Mouse (Mus musculus) kidney, adult 2 months (tissue): Measurements from ENCODE around the gene Pheta1.

Experiments used
- CTCF ChIP-seq: fragments of 200-500 bp; conservative IDR thresholded peaks from 2 replicates; pipeline ENCODE4 v1.5.1; 2011; ENCODE audit warnings: low read depth, mild to moderate bottlenecking, control low read depth, low read length, moderate library complexity, mixed read lengths; ENCODE audit not compliant: insufficient read depth, insufficient read length
- POLR2A ChIP-seq: fragments of 200-500 bp; IDR thresholded peaks from one replicate; pipeline ENCODE4 v1.6.1; 2011; ENCODE audit warnings: low read depth, low read length, control low read depth

DNA sequence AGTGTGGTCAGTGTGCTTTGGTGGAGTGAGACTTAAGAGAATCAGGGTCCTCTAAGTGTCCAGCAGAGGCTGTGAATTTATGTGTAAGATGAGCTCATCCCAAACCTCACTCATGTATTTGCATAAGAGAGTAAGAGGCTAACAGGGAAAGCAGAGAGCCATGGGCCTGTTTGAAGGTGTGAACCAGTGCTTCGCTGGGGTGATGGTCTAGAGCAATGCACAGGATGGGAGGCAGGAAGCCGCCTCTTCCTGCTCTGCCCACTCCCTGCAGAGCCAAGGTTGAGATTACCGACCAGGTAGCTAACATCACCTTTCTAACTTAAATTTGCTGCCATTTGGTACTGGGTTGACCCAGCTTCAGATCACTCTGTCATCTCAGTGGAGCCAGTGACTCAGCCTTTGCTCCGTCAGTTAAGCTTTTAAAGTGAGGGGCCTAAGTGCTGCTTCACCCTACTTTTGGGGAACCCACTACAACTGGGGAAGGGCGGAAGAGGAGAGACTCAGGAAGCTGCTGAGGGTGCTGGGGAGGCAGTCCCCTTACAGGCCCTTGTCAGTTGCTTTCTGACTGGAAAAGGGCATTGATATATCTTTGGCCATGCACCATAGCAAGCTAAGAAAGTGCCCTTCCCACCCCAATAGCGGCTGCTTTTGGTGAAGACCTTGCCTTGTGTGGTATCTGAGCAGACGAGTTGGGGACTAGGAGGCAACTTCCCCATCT is 36.1 kb upstream of the Pheta1 start:
- TF ChIP-seq POLR2A (no peak), CTCF (no peak)
